Mouse (Mus musculus) liver, postnatal 0 days (tissue): ENCODE data around the gene Sel1l.

Experiments used
- CTCF ChIP-seq: sonication (generic); IDR thresholded peaks from 2 replicates; pipeline ENCODE4 v1.5.1; 2016; ENCODE audit warnings: antibody characterized with exemption, low read depth
- EP300 ChIP-seq: IDR thresholded peaks from 2 replicates; pipeline ENCODE4 v1.6.1; 2016; ENCODE audit warnings: antibody characterized with exemption, low read depth, mild to moderate bottlenecking

DNA sequence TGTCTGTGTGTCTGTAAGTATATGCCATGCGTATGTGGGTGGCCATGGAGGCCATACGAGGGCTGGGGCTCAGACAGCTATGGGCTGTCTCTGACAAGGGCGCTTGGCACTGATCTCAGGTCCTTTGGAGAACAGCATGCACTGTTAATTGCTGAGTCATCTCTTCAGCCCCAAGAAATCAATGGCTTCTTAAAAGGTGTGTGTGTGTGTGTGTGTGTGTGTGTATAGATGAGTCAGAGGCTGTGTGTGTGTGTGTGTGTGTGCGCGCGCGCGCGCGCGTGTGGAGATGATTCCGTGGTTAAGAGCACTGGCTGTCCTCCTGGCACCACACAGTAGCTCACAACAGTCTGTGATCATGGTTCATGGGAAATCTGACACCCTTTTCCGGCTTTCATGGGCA lies 5.1 kb downstream of the Sel1l start:
- TF ChIP-seq CTCF (no peak), EP300 (no peak)
